Mouse (Mus musculus) E14TG2a.4 (cell line): Measurements from ENCODE around the gene Kat6b.

Source experiments
- H3K27me3 ChIP-seq: 2 replicates; pipeline ENCODE4 v1.6.1; 2014; ENCODE audit warnings: low read length, control low read depth; ENCODE audit not compliant: insufficient read depth
- H3K36me3 ChIP-seq: 2 replicates; pipeline ENCODE4 v1.6.1; 2014; ENCODE audit warnings: low read length, control low read depth; ENCODE audit not compliant: insufficient read depth
- H3K4me1 ChIP-seq: replicated peaks from 2 replicates; pipeline ENCODE4 v1.6.1; 2014; ENCODE audit warnings: low read depth, low read length, control low read depth
- H3K4me3 ChIP-seq: replicated peaks from 2 replicates; pipeline ENCODE4 v1.5.1; 2014; ENCODE audit warnings: mild to moderate bottlenecking, low read length
- H3K9me3 ChIP-seq: 2 replicates; pipeline ENCODE4 v1.6.1; 2014; ENCODE audit warnings: low read length, control low read depth
- CTCF ChIP-seq: conservative IDR thresholded peaks from 2 replicates; pipeline ENCODE4 v1.5.1; 2014; ENCODE audit warnings: low read length
- NANOG ChIP-seq: IDR thresholded peaks from 2 replicates; pipeline ENCODE4 v1.6.1; 2014; ENCODE audit warnings: borderline replicate concordance, low read length, mixed read lengths
- POU5F1 ChIP-seq: IDR thresholded peaks from 2 replicates; pipeline ENCODE4 v1.6.1; 2014; ENCODE audit warnings: low read length, borderline replicate concordance

The Kat6b gene

DNA sequence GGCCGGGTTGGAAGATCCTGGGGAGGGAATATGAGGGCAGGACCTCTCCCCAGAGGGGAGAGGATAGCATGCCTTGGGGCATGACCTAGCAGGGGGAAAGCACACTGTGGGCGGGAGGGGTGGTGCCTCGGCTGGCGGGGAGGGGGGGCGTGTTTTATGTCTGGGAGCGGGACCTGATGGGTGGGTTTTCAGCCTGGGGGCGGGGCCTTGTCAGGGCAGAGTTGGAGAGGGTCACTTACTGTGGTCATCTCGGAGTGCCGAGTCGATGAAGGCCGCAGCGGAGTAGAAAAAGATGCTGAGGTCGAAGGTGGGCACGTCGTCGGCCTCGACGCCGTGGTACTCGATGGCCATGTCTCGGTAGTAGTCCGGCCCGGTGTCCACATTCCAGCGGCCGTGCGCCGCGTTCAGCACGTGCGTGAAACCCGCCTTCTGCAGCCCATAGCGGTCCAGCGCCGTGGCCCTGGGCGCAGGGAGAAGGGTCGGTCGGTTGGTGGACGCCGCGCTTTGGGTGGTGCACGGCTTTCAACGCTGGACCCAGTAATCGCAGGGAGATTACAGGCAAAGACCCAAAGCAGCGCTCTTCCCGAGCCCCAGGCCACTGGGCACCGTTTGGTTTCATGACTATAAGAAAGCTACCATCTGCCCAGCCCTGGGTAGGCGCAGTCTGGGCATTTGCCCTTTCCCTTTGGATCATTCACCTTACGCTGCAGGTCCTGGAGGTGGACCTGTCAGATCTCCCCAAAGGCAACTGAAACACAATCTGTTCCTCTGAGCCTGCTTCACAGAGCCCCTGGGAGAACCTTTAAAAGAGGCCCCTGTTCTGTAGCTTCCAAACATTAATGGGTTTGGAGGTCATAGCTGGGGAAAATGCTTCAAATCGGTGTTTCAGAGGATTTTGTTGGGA is 205.4 kb downstream of the Kat6b start:
- peaks cover 46% of the 10 kb centered on the region for H3K27me3 ChIP-seq
- no peaks in the 10 kb centered on the region for H3K36me3 ChIP-seq
- peaks cover 52% of the 10 kb centered on the region for H3K4me1 ChIP-seq
- no peaks in the 10 kb centered on the region for H3K9me3 ChIP-seq
- H3K4me3 ChIP-seq = peak overlapping the region; percentile 77
- TF ChIP-seq POU5F1 = no peak
- TF ChIP-seq NANOG = no peak
- no peak for TF ChIP-seq CTCF

DNA sequence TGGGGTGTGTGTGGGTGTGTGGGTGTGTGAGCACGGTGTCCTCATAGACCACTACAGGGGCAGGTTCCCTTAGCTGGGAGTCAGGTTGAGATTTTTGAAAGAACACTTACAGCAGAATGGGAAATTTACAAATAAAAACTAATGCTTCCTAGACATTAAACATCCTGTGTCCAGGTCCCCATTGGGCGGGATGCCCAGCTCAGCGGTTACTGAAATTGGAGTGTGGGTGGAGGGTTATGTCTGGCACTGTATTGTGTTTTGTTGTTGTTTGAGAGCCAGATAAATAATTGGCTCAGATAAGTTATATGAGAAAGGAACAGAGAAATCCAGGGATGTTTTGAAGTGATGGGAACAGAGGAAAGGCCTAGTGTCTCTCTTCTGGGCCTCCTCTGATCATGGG is 209.8 kb downstream of the Kat6b start:
- peaks cover 31% of the 10 kb centered on the region for H3K27me3 ChIP-seq
- H3K4me3 ChIP-seq = no peak overlapping the region
- no peaks in the 10 kb centered on the region for H3K36me3 ChIP-seq
- peaks cover 28% of the 10 kb centered on the region for H3K4me1 ChIP-seq
- peaks cover 6% of the 10 kb centered on the region for H3K9me3 ChIP-seq
- no peak for TF ChIP-seq POU5F1
- no peak for TF ChIP-seq CTCF
- TF ChIP-seq NANOG = no peak

DNA sequence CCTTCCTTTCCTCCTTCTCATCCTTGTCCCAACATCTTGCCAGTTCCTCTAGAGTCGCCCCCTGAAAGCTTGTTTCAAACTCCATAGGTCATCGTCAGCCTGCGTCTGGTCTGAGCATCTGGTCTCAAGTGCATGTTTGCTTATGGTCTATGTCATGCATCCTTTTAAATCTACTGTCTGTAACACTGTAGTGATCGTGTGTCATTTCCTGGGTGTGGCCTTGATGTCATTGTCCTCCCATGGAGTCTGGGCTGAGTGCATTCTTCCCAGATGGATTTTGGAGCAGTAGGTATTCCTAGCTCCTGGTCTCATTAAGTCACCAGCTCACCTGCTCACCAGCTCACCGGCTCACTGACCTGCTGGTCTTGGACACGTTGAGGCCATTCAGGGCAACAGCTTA is 213.8 kb downstream of the Kat6b start:
- Histone ChIP-seq H3K4me1 (peaks cover 19% of the 10 kb centered on the region), H3K9me3 (peaks cover 6% of the 10 kb centered on the region), H3K27me3 (peaks cover 4% of the 10 kb centered on the region; the same call in 1 of the 2 replicates), H3K4me3 (no peak overlapping the region), H3K36me3 (no peaks in the 10 kb centered on the region)
- TF ChIP-seq NANOG = no peak
- TF ChIP-seq CTCF = no peak
- TF ChIP-seq POU5F1 = no peak

DNA sequence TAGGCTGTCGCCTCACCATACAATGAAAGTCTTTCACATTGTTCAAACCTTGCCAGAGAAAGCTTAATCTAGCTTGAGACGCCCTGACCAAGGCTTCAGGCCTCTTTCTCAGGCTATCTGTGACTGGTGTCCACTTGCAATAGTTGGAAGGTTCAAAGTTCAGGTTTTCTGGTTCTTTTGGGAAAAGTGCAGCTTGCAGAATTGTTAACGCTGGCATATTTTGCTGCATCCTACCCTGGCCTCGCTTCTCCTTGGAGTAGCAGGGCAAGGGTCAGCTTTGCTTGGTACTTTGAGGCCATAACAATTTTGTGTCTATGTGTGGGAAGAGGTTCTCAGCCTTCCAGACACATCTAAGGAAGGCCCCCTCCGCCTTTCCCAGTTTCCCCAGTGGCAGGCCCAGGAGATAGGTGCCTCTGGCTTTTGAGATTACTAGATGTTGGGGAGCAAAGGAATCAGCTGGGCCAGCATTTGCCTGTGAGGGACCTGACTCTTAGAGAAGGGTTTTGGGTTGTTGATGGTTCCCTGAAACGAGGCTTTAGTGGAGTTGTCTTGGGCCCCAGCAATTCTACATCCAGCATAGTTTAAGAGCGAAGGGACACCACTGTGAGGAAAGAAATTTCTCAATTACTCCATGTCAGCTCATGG is 215.1 kb downstream of the Kat6b start:
- H3K4me3 ChIP-seq = no peak overlapping the region
- H3K4me1 ChIP-seq = peaks cover 8% of the 10 kb centered on the region
- H3K27me3 ChIP-seq = peaks cover 4% of the 10 kb centered on the region; the same call in 1 of the 2 replicates
- no peak for TF ChIP-seq POU5F1
- H3K9me3 ChIP-seq = peaks cover 6% of the 10 kb centered on the region
- no peaks in the 10 kb centered on the region for H3K36me3 ChIP-seq

DNA sequence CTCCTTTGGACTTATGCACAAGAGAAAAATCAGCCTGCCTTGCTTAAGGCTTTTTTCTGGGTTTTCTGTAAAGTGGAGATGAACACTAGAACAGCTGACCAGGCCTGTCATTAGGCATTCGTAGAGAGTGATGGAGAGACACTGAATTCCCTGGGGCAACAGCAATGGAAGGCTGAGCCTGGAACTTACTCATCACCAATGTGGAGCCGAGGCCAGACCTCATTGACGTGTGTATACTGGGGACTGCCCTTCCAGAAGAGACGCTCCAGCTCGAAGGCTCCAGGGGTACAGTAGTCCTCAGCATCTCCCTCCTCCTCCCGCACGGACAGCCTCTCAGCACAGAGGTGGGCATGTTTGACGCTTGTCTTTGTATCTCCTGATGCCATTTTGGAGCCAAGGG is 221.5 kb downstream of the Kat6b start:
- Histone ChIP-seq H3K36me3 (no peaks in the 10 kb centered on the region), H3K9me3 (no peaks in the 10 kb centered on the region), H3K4me3 (no peak overlapping the region), H3K4me1 (0 out of 2 replicates have a peak, but pooled peaks cover 5% of the 10 kb centered on the region), H3K27me3 (peaks cover 9% of the 10 kb centered on the region; the same call in 1 of the 2 replicates)
- no peak for TF ChIP-seq NANOG
- no peak for TF ChIP-seq POU5F1
- TF ChIP-seq CTCF = no peak

DNA sequence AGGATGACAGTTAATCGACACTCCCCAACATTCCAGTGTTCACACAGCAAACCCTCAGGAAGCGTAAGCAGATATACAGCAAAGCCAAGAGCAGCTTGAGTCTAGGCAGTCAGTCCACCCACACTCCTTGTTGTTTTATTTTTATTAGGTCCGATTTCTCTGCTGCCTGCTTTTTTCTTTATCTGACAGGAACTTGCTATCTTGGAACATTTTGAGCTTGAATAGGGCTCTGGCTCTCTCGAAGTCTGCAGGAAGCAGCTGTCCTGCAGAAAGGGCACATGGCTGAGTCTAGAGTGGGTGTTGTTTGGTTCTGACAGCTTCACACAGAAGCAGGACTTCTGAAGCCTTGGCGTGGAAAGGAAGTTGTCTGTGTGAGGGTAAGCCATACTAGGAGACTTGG is 222.0 kb downstream of the Kat6b start:
- Histone ChIP-seq H3K27me3 (peaks cover 9% of the 10 kb centered on the region; the same call in 1 of the 2 replicates), H3K36me3 (no peaks in the 10 kb centered on the region), H3K9me3 (no peaks in the 10 kb centered on the region), H3K4me1 (0 out of 2 replicates have a peak, but pooled peaks cover 5% of the 10 kb centered on the region), H3K4me3 (no peak overlapping the region)
- TF ChIP-seq POU5F1 = no peak
- no peak for TF ChIP-seq NANOG
- TF ChIP-seq CTCF = no peak

DNA sequence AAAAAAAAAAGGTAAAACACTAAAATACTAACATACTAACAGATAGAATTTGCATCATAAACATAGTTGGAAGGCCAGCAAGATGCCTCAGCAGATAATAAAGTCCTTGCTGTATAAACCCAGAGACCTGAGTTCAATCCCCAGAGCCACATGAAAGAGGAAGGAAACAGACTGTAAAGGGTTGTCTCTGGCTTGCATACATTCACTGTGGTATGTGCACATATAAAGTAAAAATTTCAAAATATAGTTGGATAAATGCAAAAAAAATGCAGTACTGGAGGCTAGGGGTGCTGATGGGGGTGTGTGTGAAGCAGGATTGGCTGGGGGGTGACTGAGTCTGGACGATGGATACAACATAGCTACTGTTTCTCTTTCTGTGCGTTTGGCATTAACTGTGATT is 224.2 kb downstream of the Kat6b start:
- 0 out of 2 replicates have a peak, but pooled peaks cover 5% of the 10 kb centered on the region for H3K4me1 ChIP-seq
- no peaks in the 10 kb centered on the region for H3K9me3 ChIP-seq
- H3K36me3 ChIP-seq = no peaks in the 10 kb centered on the region
- no peak overlapping the region for H3K4me3 ChIP-seq
- TF ChIP-seq NANOG (no peak), CTCF (no peak), POU5F1 (no peak)
- H3K27me3 ChIP-seq = peaks cover 9% of the 10 kb centered on the region; the same call in 1 of the 2 replicates

DNA sequence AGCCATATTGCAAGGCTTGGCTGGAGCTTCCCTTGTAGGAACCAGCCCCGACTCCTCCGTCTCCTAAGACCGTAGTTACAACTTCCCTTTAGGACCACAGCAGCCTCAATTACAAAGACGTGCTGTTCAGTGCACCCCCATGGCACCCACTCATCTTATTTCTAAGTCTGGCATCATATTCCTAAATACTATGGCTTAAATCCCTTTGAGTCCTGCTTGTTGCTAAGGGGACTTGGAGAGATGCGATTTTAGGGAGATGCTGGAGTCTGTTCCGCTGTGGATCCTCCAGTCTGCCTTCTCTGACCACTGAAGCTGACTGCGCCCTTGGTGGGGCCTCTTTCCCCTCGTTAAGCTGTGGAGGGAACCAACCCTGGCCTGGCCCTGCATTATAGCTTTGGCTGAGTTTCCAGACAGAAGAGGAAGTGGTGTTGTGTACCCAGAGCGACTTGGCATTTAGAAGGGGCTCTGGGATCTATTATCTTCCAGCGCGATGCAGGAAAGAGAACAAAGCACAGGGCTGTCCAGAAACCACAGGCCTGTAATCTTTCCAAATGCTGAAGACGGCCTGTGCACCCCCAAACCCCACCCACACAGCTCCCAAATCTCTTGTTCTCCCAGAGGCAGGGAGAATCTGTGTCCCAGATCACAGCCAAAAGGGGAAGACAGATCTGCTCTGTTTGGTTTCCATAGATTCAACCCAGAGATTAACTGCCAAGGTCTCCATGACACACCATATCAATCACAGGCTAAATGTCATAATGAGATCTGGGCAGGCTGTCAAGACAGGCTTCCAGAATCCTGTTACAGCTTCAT is 225.7 kb downstream of the Kat6b start:
- Histone ChIP-seq H3K4me1 (0 out of 2 replicates have a peak, but pooled peaks cover 5% of the 10 kb centered on the region), H3K9me3 (no peaks in the 10 kb centered on the region), H3K36me3 (no peaks in the 10 kb centered on the region), H3K27me3 (peaks cover 9% of the 10 kb centered on the region; the same call in 1 of the 2 replicates), H3K4me3 (no peak overlapping the region)
- no peak for TF ChIP-seq CTCF
- no peak for TF ChIP-seq POU5F1
- no peak for TF ChIP-seq NANOG
